Mouse (Mus musculus): ENCODE data around the gene 4930544D05Rik. TPM values are rescaled to one million over a fixed set of nuclear protein-coding genes. Genes with fewer than 3 reads are reported as not detected.
A peak's percentile ranks its signal among the peaks of the same experiment; 100 is the strongest.
"Not testable (repeated sequence)": the region's sequence is repeated elsewhere in the genome, so short reads cannot be mapped to it uniquely, and the experiment has no call there.

The 4930544D05Rik gene
- total RNA-seq (2017): not detected in 2 replicates

GRCm38 (mm10) chr11:70615516-70616093 is at the start of gene 4930544D05Rik:
Gene 4930544D05Rik (plus strand): TSS chr11:70615848.
- ATAC-seq (ENCODE audit: extremely low read depth, insufficient number of reproducible peaks, low FRiP score, poor library complexity, severe bottlenecking): peak; percentile 23; the same call in 1 of the 2 replicates

GRCm38 (mm10) chr11:70566586-70566985 is 49.1 kb upstream of the 4930544D05Rik start:
- no peak for ATAC-seq (ENCODE audit: extremely low read depth, insufficient number of reproducible peaks, low FRiP score, poor library complexity, severe bottlenecking)

GRCm38 (mm10) chr11:70570614-70571013 is 45.0 kb upstream of the 4930544D05Rik start:
- not testable (repeated sequence) for ATAC-seq (ENCODE audit: extremely low read depth, insufficient number of reproducible peaks, low FRiP score, poor library complexity, severe bottlenecking)

- no peak for ATAC-seq (ENCODE audit: extremely low read depth, insufficient number of reproducible peaks, low FRiP score, poor library complexity, severe bottlenecking)
These were observed 44.0 kb upstream of the 4930544D05Rik start for GRCm38 (mm10) chr11:70571641-70572040.

GRCm38 (mm10) chr11:70572348-70572902 is 43.2 kb upstream of the 4930544D05Rik start:
- ATAC-seq (ENCODE audit: extremely low read depth, insufficient number of reproducible peaks, low FRiP score, poor library complexity, severe bottlenecking): no peak

- no peak for ATAC-seq (ENCODE audit: extremely low read depth, insufficient number of reproducible peaks, low FRiP score, poor library complexity, severe bottlenecking)
These were observed 41.8 kb upstream of the 4930544D05Rik start for GRCm38 (mm10) chr11:70573872-70574271.

GRCm38 (mm10) chr11:70577201-70577600 is 38.4 kb upstream of the 4930544D05Rik start:
- no peak for ATAC-seq (ENCODE audit: extremely low read depth, insufficient number of reproducible peaks, low FRiP score, poor library complexity, severe bottlenecking)

GRCm38 (mm10) chr11:70578962-70579361 is 36.7 kb upstream of the 4930544D05Rik start:
- no peak for ATAC-seq (ENCODE audit: extremely low read depth, insufficient number of reproducible peaks, low FRiP score, poor library complexity, severe bottlenecking)

- ATAC-seq (ENCODE audit: extremely low read depth, insufficient number of reproducible peaks, low FRiP score, poor library complexity, severe bottlenecking): no peak
These were observed 35.8 kb upstream of the 4930544D05Rik start for GRCm38 (mm10) chr11:70579710-70580357.

GRCm38 (mm10) chr11:70580358-70580720 is 35.3 kb upstream of the 4930544D05Rik start:
- ATAC-seq (ENCODE audit: extremely low read depth, insufficient number of reproducible peaks, low FRiP score, poor library complexity, severe bottlenecking): no peak

GRCm38 (mm10) chr11:70580921-70581320 is 34.7 kb upstream of the 4930544D05Rik start:
- ATAC-seq (ENCODE audit: extremely low read depth, insufficient number of reproducible peaks, low FRiP score, poor library complexity, severe bottlenecking): peak; percentile 44

GRCm38 (mm10) chr11:70582196-70582595 is 33.5 kb upstream of the 4930544D05Rik start:
- ATAC-seq (ENCODE audit: extremely low read depth, insufficient number of reproducible peaks, low FRiP score, poor library complexity, severe bottlenecking): no peak

GRCm38 (mm10) chr11:70583022-70583714 is 32.5 kb upstream of the 4930544D05Rik start:
- ATAC-seq (ENCODE audit: extremely low read depth, insufficient number of reproducible peaks, low FRiP score, poor library complexity, severe bottlenecking): no peak

GRCm38 (mm10) chr11:70583775-70584174 is 31.9 kb upstream of the 4930544D05Rik start:
- no peak for ATAC-seq (ENCODE audit: extremely low read depth, insufficient number of reproducible peaks, low FRiP score, poor library complexity, severe bottlenecking)

GRCm38 (mm10) chr11:70585457-70585856 is 30.2 kb upstream of the 4930544D05Rik start:
- no peak for ATAC-seq (ENCODE audit: extremely low read depth, insufficient number of reproducible peaks, low FRiP score, poor library complexity, severe bottlenecking)

GRCm38 (mm10) chr11:70586261-70586660 is 29.4 kb upstream of the 4930544D05Rik start:
- no peak for ATAC-seq (ENCODE audit: extremely low read depth, insufficient number of reproducible peaks, low FRiP score, poor library complexity, severe bottlenecking)

GRCm38 (mm10) chr11:70586954-70587353 is 28.7 kb upstream of the 4930544D05Rik start:
- ATAC-seq (ENCODE audit: extremely low read depth, insufficient number of reproducible peaks, low FRiP score, poor library complexity, severe bottlenecking): no peak

GRCm38 (mm10) chr11:70591733-70592132 is 23.9 kb upstream of the 4930544D05Rik start:
- no peak for ATAC-seq (ENCODE audit: extremely low read depth, insufficient number of reproducible peaks, low FRiP score, poor library complexity, severe bottlenecking)

GRCm38 (mm10) chr11:70594253-70594989 is 21.2 kb upstream of the 4930544D05Rik start:
- no peak for ATAC-seq (ENCODE audit: extremely low read depth, insufficient number of reproducible peaks, low FRiP score, poor library complexity, severe bottlenecking)
